Mouse (Mus musculus): ENCODE measurements around the gene Wwox.

Gene Wwox

GRCm38 (mm10) chr8:114665521-114665920, 226.1 kb downstream of the Wwox start:
- no peak for DNase-seq (ENCODE audit: low spot score)

GRCm38 (mm10) chr8:114670801-114671200, 231.3 kb downstream of the Wwox start:
- no peak for DNase-seq (ENCODE audit: low spot score)

- peak; percentile 11 for DNase-seq (ENCODE audit: low spot score)
Measured at GRCm38 (mm10) chr8:114671237-114671674, 231.8 kb downstream of the Wwox start.

GRCm38 (mm10) chr8:114673416-114673815, 234.0 kb downstream of the Wwox start:
- DNase-seq (ENCODE audit: low spot score), result no peak

GRCm38 (mm10) chr8:114675151-114675550, 235.7 kb downstream of the Wwox start:
- DNase-seq (ENCODE audit: low spot score), result no peak

GRCm38 (mm10) chr8:114676918-114677317, 237.5 kb downstream of the Wwox start:
- no peak for DNase-seq (ENCODE audit: low spot score)

GRCm38 (mm10) chr8:114677551-114678127, 238.2 kb downstream of the Wwox start:
- no peak for DNase-seq (ENCODE audit: low spot score)

- no peak for DNase-seq (ENCODE audit: low spot score)
Measured at GRCm38 (mm10) chr8:114679386-114680098, 240.1 kb downstream of the Wwox start.

GRCm38 (mm10) chr8:114681136-114681535, 241.7 kb downstream of the Wwox start:
- no peak for DNase-seq (ENCODE audit: low spot score)

- no peak for DNase-seq (ENCODE audit: low spot score)
Measured at GRCm38 (mm10) chr8:114682166-114682565, 242.7 kb downstream of the Wwox start.

GRCm38 (mm10) chr8:114684046-114684702, 244.7 kb downstream of the Wwox start:
- DNase-seq (ENCODE audit: low spot score), result no peak

- DNase-seq (ENCODE audit: low spot score), result no peak
Measured at GRCm38 (mm10) chr8:114686462-114686861, 247.0 kb downstream of the Wwox start.

- no peak for DNase-seq (ENCODE audit: low spot score)
Measured at GRCm38 (mm10) chr8:114688732-114689131, 249.3 kb downstream of the Wwox start.

- no peak for DNase-seq (ENCODE audit: low spot score)
Measured at GRCm38 (mm10) chr8:114694566-114695198, 255.2 kb downstream of the Wwox start.

- DNase-seq (ENCODE audit: low spot score), result no peak
Measured at GRCm38 (mm10) chr8:114703517-114703916, 264.1 kb downstream of the Wwox start.

- DNase-seq (ENCODE audit: low spot score), result no peak
Measured at GRCm38 (mm10) chr8:114707538-114708138, 268.2 kb downstream of the Wwox start.

- peak; percentile 12 for DNase-seq (ENCODE audit: low spot score)
Measured at GRCm38 (mm10) chr8:114715318-114716070, 276.0 kb downstream of the Wwox start.

- DNase-seq (ENCODE audit: low spot score), result no peak
Measured at GRCm38 (mm10) chr8:114716546-114717255, 277.2 kb downstream of the Wwox start.

- no peak for DNase-seq (ENCODE audit: low spot score)
Measured at GRCm38 (mm10) chr8:114718821-114719220, 279.4 kb downstream of the Wwox start.

GRCm38 (mm10) chr8:114722611-114723010, 283.2 kb downstream of the Wwox start:
- DNase-seq (ENCODE audit: low spot score), result no peak
